ENCODE assay signal across 9 mouse cellular contexts in the genomic region with DNA sequence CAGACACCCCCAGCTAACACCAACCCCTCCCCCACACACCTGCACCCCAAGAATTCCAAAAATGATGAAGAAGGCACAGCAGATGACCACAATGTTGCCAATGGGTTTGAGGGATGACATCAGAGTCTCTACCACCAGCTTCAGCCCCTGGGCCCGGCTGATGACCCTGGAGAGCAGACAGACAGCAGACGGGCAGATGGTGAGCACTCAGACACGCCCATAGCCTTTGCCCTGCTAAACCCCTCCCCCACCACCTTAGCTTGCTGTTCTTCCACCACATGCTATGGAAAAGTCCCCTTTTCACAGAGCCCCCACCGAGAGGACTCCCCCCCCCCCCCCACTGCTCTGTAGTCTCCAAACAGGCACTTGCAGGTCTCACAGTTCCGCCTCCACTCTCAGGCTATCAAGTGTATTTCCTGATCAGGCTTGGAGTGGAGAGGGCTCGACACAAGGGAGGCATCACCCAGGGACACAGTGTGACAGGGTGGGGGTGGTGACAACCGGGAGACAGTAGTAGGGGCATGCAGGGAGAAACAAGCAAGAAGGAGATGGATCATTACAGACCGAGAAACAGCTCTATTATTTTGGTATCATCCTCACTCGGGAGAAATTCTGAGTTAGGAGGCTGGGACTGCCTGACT. TPM values are rescaled to one million over a fixed set of nuclear protein-coding genes. Genes with fewer than 3 reads are reported as not detected.
DNase-seq lines count a peak whose midpoint lies in the region; ATAC-seq and TF ChIP-seq lines count a peak whose summit lies in the region.
"Had no signal": no experiment of that assay in that cellular context is flagged by ENCODE, and none has a peak within 500 bp of the region (broad histone marks: within the 10 kb centered on the region; RNA-seq: fewer than 3 reads in every experiment).

No protein-coding gene starts in this region.

- peak overlapping the region; percentile 65 for H3K27ac ChIP-seq in midbrain, embryonic 10.5 days (replicated peaks)
- no peak overlapping the region for H3K27ac ChIP-seq in midbrain, postnatal 0 days (ENCODE audit: low read depth, low read length)
- peak overlapping the region; percentile 72 for H3K27ac ChIP-seq in forebrain, embryonic 13.5 days
- H3K27ac ChIP-seq in limb, embryonic 10.5 days: peak overlapping the region; percentile 89
- H3K27ac ChIP-seq in stomach, embryonic 15.5 days: peak overlapping the region; percentile 85

- peak; percentile 50 for DNase-seq in midbrain, embryonic 10.5 days (ENCODE audit: low spot score)
- no peak for DNase-seq in midbrain, postnatal 0 days (ENCODE audit: low spot score)
- no peak for DNase-seq in limb, embryonic 10.5 days (ENCODE audit: low spot score)
- DNase-seq in left cerebral cortex, postnatal 10 days (ENCODE audit: extremely low spot score in 1 of 2, low spot score in 2 of 2): no peak
- no peak for DNase-seq in gastrocnemius, postnatal 4 days (ENCODE audit: low spot score in 2 of 2)
- no peak for DNase-seq in urinary bladder, postnatal 36 days (ENCODE audit: low spot score in 2 of 2)
- DNase-seq: cerebellum, adult 9-10 months had no signal

- no peak for ATAC-seq in midbrain, postnatal 0 days (ENCODE audit: low FRiP score)
- ATAC-seq in forebrain, embryonic 13.5 days: no peak
- no peak for ATAC-seq in stomach, embryonic 15.5 days (ENCODE audit: insufficient read depth, low FRiP score, low read depth)

- no peaks in the 10 kb centered on the region for H3K9me3 ChIP-seq in midbrain, embryonic 10.5 days (replicated peaks)
- H3K9me3 ChIP-seq in midbrain, postnatal 0 days (ENCODE audit: low read length): no peaks in the 10 kb centered on the region
- no peaks in the 10 kb centered on the region for H3K9me3 ChIP-seq in forebrain, embryonic 13.5 days (replicated peaks)
- no peaks in the 10 kb centered on the region for H3K9me3 ChIP-seq in limb, embryonic 10.5 days (replicated peaks)
- H3K9me3 ChIP-seq in stomach, embryonic 15.5 days: no peaks in the 10 kb centered on the region

- WGBS in midbrain, embryonic 10.5 days: 38% methylated on average over 9 of the region's 9 CpGs
- WGBS in midbrain, postnatal 0 days: 37% methylated on average over 9 of the region's 9 CpGs
- 35% methylated on average over 9 of the region's 9 CpGs for WGBS in forebrain, embryonic 13.5 days
- 21% methylated on average over 9 of the region's 9 CpGs for WGBS in limb, embryonic 10.5 days
- WGBS in stomach, embryonic 15.5 days: 31% methylated on average over 9 of the region's 9 CpGs

- peaks cover 90% of the 10 kb centered on the region for H3K36me3 ChIP-seq in midbrain, embryonic 10.5 days
- peaks cover 40% of the 10 kb centered on the region for H3K36me3 ChIP-seq in midbrain, postnatal 0 days (ENCODE audit: insufficient read depth, low read length)
- peaks cover 22% of the 10 kb centered on the region for H3K36me3 ChIP-seq in forebrain, embryonic 13.5 days (ENCODE audit: poor library complexity, severe bottlenecking)
- H3K36me3 ChIP-seq in limb, embryonic 10.5 days: peaks cover 94% of the 10 kb centered on the region
- H3K36me3 ChIP-seq in stomach, embryonic 15.5 days: no peaks in the 10 kb centered on the region

- intact Hi-C loops in left cerebral cortex, postnatal 10 days (cut with DNase I): loop anchor here (10.0 kb wide), 1 partner anchor 116 kb away; the partner anchor contains the start of gene Rsad1

- no peak overlapping the region for H3K9ac ChIP-seq in midbrain, postnatal 0 days (replicated peaks; ENCODE audit: low read length, poor library complexity, severe bottlenecking)
- no peak overlapping the region for H3K9ac ChIP-seq in forebrain, embryonic 13.5 days
- no peak overlapping the region for H3K9ac ChIP-seq in stomach, embryonic 15.5 days

- TF ChIP-seq CTCF in midbrain, postnatal 0 days (IDR thresholded peaks at IDR 0.05): no peak

- peaks cover 24% of the 10 kb centered on the region for H3K27me3 ChIP-seq in midbrain, embryonic 10.5 days (ENCODE audit: low read depth, poor library complexity, severe bottlenecking)
- H3K27me3 ChIP-seq in midbrain, postnatal 0 days (ENCODE audit: insufficient read depth, low read length): no peaks in the 10 kb centered on the region
- peaks cover 3% of the 10 kb centered on the region; the same call in 1 of the 2 replicates for H3K27me3 ChIP-seq in forebrain, embryonic 13.5 days
- H3K27me3 ChIP-seq in limb, embryonic 10.5 days (ENCODE audit: low read depth, poor library complexity, severe bottlenecking): peaks cover 44% of the 10 kb centered on the region
- H3K27me3 ChIP-seq in stomach, embryonic 15.5 days (replicated peaks): 0 out of 2 replicates have a peak, but pooled peaks cover 4% of the 10 kb centered on the region

- no peak overlapping the region for H3K4me3 ChIP-seq in midbrain, embryonic 10.5 days
- no peak overlapping the region for H3K4me3 ChIP-seq in midbrain, postnatal 0 days (ENCODE audit: low read depth, low read length)
- no peak overlapping the region for H3K4me3 ChIP-seq in forebrain, embryonic 13.5 days
- H3K4me3 ChIP-seq in limb, embryonic 10.5 days: 0 out of 2 replicates have a peak overlapping the region, but pooled peaks have one; percentile 22
- H3K4me3 ChIP-seq in stomach, embryonic 15.5 days (replicated peaks): no peak overlapping the region

- H3K4me2 ChIP-seq in midbrain, postnatal 0 days (ENCODE audit: low read depth, low read length, poor library complexity, severe bottlenecking): no peak overlapping the region
- peak overlapping the region; percentile 16; the same call in 1 of the 2 replicates for H3K4me2 ChIP-seq in forebrain, embryonic 13.5 days
- H3K4me2 ChIP-seq in stomach, embryonic 15.5 days: no peak overlapping the region

- peaks cover 46% of the 10 kb centered on the region for H3K4me1 ChIP-seq in midbrain, embryonic 10.5 days
- H3K4me1 ChIP-seq in midbrain, postnatal 0 days (ENCODE audit: insufficient read depth, low read length): no peaks in the 10 kb centered on the region; the same call in 1 of the 2 replicates
- H3K4me1 ChIP-seq in forebrain, embryonic 13.5 days: peaks cover 43% of the 10 kb centered on the region
- peaks cover 62% of the 10 kb centered on the region for H3K4me1 ChIP-seq in limb, embryonic 10.5 days
- H3K4me1 ChIP-seq in stomach, embryonic 15.5 days: peaks cover 34% of the 10 kb centered on the region

RNA-seq across cellular contexts. Expression of gene Abcc3, which starts 36.3 kb away (rescaled TPM):
- polyA plus RNA-seq in midbrain, embryonic 10.5 days (2016; fragmentation: Nextera tagmentation; extraction: Ambion mirVana): 0.37 and 0.42 TPM in 2 replicates
- 1.7 and 3.6 TPM in 2 replicates for total RNA-seq in midbrain, postnatal 0 days (2014; rRNA removed)
- polyA plus RNA-seq in midbrain, postnatal 0 days (2015; fragmentation: Nextera tagmentation; extraction: Ambion mirVana): 0.72 and 0.99 TPM in 2 replicates
- polyA plus RNA-seq in forebrain, embryonic 13.5 days (2015; fragmentation: Nextera tagmentation; extraction: Ambion mirVana): 0.31 and 0.54 TPM in 2 replicates
- polyA plus RNA-seq in limb, embryonic 10.5 days (2016; fragmentation: Nextera tagmentation; extraction: Ambion mirVana): 0.59 and 0.88 TPM in 2 replicates
- 6.6 and 7.7 TPM in 2 replicates for polyA plus RNA-seq in stomach, embryonic 15.5 days (2015; fragmentation: Nextera tagmentation; extraction: Ambion mirVana)
- 1 to 10 TPM; 1.6 to 2.1 TPM for total RNA-seq in left cerebral cortex, postnatal 10 days (2021)
- 1 to 10 TPM; 2.0 to 2.4 TPM for total RNA-seq in gastrocnemius, postnatal 4 days (2021)

RNA-seq across cellular contexts. Expression of gene Cacna1g, which starts 44.9 kb away (rescaled TPM):
- polyA plus RNA-seq in midbrain, embryonic 10.5 days (2016; fragmentation: Nextera tagmentation; extraction: Ambion mirVana): 8.1 and 9.1 TPM in 2 replicates
- 94.6 and 131 TPM in 2 replicates for total RNA-seq in midbrain, postnatal 0 days (2014; rRNA removed)
- polyA plus RNA-seq in midbrain, postnatal 0 days (2015; fragmentation: Nextera tagmentation; extraction: Ambion mirVana): 13.0 and 13.2 TPM in 2 replicates
- polyA plus RNA-seq in forebrain, embryonic 13.5 days (2015; fragmentation: Nextera tagmentation; extraction: Ambion mirVana): 5.4 and 8.4 TPM in 2 replicates
- 12.7 and 21.4 TPM in 2 replicates for polyA plus RNA-seq in limb, embryonic 10.5 days (2016; fragmentation: Nextera tagmentation; extraction: Ambion mirVana)
- 7.8 and 8.3 TPM in 2 replicates for polyA plus RNA-seq in stomach, embryonic 15.5 days (2015; fragmentation: Nextera tagmentation; extraction: Ambion mirVana)
- total RNA-seq in left cerebral cortex, postnatal 10 days (2021): 100 to 1,000 TPM; 143 to 151 TPM
- total RNA-seq in gastrocnemius, postnatal 4 days (2021): 10 to 100 TPM; 18.7 to 22.7 TPM

RNA-seq across cellular contexts. Expression of gene Spata20, which starts 56.8 kb away (rescaled TPM):
- 0.12 TPM in 1 of 2 replicates, not detected in the other for polyA plus RNA-seq in midbrain, embryonic 10.5 days (2016; fragmentation: Nextera tagmentation; extraction: Ambion mirVana)
- 0.93 and 6.5 TPM in 2 replicates for total RNA-seq in midbrain, postnatal 0 days (2014; rRNA removed)
- 1.2 and 1.3 TPM in 2 replicates for polyA plus RNA-seq in midbrain, postnatal 0 days (2015; fragmentation: Nextera tagmentation; extraction: Ambion mirVana)
- 0.18 TPM in 1 of 2 replicates, not detected in the other for polyA plus RNA-seq in forebrain, embryonic 13.5 days (2015; fragmentation: Nextera tagmentation; extraction: Ambion mirVana)
- 0.05 TPM in 1 of 2 replicates, not detected in the other for polyA plus RNA-seq in limb, embryonic 10.5 days (2016; fragmentation: Nextera tagmentation; extraction: Ambion mirVana)
- 0.17 and 0.45 TPM in 2 replicates for polyA plus RNA-seq in stomach, embryonic 15.5 days (2015; fragmentation: Nextera tagmentation; extraction: Ambion mirVana)
- 1 to 10 TPM in 1 of 2 experiments, under 1 TPM in 1; 0.92 to 1.5 TPM for total RNA-seq in left cerebral cortex, postnatal 10 days (2021)
- under 1 TPM in 1 of 2 experiments, not detected in 1; 0.29 TPM for total RNA-seq in gastrocnemius, postnatal 4 days (2021)
